Mouse (Mus musculus) naive thymus-derived CD4-positive, alpha-beta T cell, adult 2 months (primary cell): ENCODE data around the gene Ncbp3.
A peak's percentile ranks its signal among the peaks of the same experiment; 100 is the strongest.

Experiments used
- DNase-seq: peaks from one replicate; pipeline ENCODE4 v3.0.0-alpha.2; 2011; ENCODE audit warnings: low read depth

The Ncbp3 gene

GRCm38 (mm10) chr11:73047542-73047996 lies at the start of gene Ncbp3:
TSS of gene Ncbp3 (plus strand) at chr11:73047783.
- DNase-seq = peak; percentile 99

DNA sequence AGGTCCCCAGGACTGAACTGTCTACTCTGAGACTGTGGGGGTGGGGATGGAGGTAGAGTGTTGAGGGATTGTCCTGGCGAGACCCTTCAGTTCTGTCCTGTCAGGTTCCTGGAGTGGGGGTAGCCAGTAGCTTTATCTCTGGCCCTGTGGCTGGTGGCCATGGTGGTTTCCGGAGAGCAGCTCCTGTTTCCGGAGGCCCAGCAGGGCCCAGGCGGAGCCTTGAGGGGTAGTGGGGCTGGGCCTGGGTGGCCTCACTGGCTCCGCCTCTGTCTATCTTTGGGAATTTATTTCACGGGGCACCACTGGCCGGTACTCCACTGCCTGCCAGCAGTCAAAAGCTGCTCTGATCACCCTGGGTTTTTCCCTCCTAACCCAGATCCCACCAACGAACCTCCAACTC lies 48.8 kb upstream of the Ncbp3 start, which contains the start of gene P2rx1:
P2rx1 (plus strand) TSS at position 333 of the 400 bp plus-strand sequence.
- no peak for DNase-seq

- peak; percentile 81 for DNase-seq
Observed at GRCm38 (mm10) chr11:73001029-73001428, 46.6 kb upstream of the Ncbp3 start.

DNA sequence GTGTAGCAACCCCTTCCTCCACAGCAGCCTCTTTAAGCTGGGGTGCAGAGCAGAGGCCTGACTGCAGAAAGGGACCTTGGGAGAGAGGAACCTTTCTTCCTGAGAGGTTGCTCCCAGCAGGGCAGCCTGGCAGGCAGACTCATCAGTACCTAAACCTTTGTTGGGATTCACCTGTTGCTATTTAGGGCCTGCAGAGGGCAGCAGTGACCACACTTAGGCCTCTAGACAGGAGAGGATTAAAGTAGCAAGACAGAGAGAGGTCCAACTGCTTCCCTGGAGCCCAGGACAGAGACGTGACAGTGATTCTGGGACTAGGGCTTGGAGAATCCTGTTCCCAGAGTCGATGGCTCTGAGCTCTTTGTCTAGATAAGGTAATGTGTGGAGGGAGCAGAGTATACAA lies 41.2 kb upstream of the Ncbp3 start:
- DNase-seq = peak; percentile 87

- no peak for DNase-seq
Observed at GRCm38 (mm10) chr11:73007113-73007512, 40.5 kb upstream of the Ncbp3 start.

DNA sequence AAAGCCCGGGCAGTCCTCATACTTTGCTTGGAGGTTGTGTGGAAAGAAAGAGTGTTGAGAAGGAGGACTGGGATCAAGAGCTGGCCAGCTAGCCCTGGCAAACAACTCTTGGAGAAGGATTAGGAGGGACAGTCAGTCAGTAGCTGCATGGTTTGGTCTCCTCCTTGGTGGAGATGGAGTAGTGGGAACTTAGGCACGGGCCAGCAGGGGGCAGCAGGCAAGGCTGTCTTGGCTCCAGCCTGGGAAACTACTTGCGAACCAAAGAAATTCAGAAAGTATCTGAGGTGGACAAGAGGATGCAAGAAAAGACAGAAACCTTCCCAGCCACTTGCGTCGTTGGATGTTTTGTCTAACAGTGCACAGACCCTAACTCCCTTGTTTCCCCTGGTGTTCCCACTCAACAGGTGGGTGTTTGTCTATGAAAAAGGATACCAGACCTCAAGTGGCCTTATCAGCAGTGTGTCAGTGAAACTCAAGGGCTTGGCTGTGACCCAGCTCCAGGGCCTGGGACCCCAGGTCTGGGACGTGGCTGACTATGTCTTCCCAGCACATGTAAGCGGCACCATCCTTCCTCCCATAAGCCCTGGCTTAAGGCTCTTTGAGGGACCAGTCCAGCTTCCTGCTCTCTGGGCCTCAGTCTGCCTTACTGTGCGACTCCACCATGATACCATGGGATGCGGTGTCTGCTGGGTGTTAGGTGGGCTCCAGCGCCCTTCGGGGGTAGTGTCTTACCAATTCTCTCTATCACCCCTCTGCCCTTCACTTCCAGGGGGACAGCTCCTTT lies 39.7 kb upstream of the Ncbp3 start:
- peak; percentile 77 for DNase-seq

- no peak for DNase-seq
Observed at GRCm38 (mm10) chr11:73008826-73009225, 38.8 kb upstream of the Ncbp3 start.

- DNase-seq = no peak
Observed at GRCm38 (mm10) chr11:73009531-73010274, 37.9 kb upstream of the Ncbp3 start.

- DNase-seq = no peak
Observed at GRCm38 (mm10) chr11:73013981-73014380, 33.6 kb upstream of the Ncbp3 start.

- DNase-seq = no peak
Observed at GRCm38 (mm10) chr11:73014831-73015344, 32.7 kb upstream of the Ncbp3 start.

- DNase-seq = no peak
Observed at GRCm38 (mm10) chr11:73015391-73016102, 32.0 kb upstream of the Ncbp3 start.

GRCm38 (mm10) chr11:73016103-73016420 lies 31.5 kb upstream of the Ncbp3 start:
- DNase-seq = no peak

- peak; percentile 94 for DNase-seq
Observed at GRCm38 (mm10) chr11:73018471-73019146, 29.0 kb upstream of the Ncbp3 start, which contains the start of gene Camkk1. TSS of gene Camkk1 (plus strand) at chr11:73019008.

- peak; percentile 91 for DNase-seq
Observed at GRCm38 (mm10) chr11:73019147-73019795, 28.3 kb upstream of the Ncbp3 start.

GRCm38 (mm10) chr11:73020953-73021800 lies 26.4 kb upstream of the Ncbp3 start:
- no peak for DNase-seq

DNA sequence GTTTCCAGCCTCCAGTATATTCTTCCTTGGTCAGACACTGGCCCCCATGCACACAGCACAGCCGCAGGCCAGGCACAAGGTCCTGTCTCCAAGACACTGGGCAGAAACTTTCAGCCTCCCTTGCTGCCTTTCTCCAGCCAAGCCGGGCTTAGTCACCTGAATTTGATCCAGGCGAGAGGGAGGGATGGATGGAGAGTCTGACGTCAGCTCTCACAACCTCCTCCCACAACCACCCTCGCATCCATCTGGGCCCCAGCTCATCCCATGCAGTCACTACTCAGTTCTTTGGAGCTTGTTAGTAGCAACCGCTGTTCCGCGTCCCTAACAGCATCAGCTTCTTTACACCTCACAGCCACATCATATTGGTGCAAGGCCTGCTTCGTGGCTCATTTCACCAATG lies 24.5 kb upstream of the Ncbp3 start:
- no peak for DNase-seq

DNA sequence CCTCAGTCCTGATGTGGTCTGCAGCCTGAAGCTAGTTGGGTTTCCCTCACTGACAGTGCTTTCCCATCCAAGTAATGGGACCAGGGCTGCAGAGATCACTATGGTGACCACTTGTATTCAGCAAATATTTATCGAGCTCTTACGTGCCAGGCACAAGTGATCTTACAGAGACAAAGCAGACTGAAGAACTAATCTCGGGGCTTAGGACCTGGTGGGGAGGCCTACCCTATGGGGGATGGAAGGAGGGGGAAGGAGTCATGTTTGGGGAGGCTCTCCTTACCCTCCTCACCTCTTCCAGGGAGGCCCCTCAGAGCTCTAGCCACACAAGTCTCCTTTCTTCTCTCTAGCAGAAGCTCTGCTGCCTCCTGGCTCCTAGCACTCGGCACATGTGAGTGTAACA lies 23.8 kb upstream of the Ncbp3 start:
- DNase-seq = no peak

- no peak for DNase-seq
Observed at GRCm38 (mm10) chr11:73024236-73024904, 23.2 kb upstream of the Ncbp3 start.

DNA sequence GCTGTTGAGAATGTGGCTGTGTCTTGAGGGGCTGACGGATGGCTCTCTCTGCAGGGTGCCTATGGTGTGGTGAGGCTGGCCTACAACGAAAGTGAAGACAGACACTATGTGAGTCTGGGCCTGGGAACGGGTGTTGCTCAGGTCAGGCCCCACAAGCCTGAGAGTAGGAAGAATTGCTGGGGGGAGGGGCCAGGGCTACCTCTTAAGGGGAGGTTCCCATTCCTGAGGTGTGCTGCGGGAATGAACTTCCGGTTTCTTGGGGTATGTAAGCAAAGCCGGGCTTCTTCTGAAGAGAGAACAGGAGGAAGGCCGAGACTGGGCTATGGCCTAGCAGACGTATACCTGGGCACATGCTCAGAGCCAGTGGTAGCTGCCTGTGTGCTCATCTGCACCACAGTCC lies 20.6 kb upstream of the Ncbp3 start:
- no peak for DNase-seq
